Mouse (Mus musculus): ENCODE measurements around the gene Tmem97. TPM values are rescaled to one million over a fixed set of nuclear protein-coding genes. Genes with fewer than 3 reads are reported as not detected.

The Tmem97 gene
- polyA plus RNA-seq, 1 experiment, result 491 TPM

DNA sequence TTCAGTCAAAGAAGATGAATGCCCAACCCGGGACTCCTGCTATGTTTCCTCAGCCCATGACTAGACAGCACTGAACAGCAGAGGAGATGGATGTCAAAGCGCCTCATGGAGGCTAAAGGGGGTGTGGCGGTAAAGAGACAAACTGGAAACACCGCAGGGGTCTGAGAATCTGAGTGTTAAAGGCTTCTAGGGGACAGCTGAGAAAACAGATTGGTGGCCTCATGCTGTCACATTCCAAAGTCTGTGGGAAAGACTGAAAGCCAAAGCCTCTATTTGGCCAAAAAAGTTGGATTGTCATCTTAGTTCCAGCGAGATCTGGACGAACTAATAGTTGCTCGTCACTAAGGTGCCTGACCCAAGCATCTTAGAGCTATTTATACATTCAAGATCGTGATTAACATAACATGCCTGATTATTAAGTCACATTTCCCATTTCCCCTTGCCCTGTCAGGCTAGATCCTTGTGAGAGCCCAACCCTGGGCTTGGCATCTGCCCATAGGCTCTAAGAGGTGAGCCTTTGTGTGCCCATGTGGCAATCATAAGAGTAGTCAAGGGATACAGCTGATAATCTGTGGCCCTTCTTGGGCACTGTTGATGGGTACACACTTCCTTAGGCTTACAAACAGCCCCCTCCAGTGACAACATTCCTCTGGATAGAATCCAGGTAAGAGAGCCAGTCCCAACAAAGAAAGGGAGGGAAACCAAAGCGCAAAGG lies 27.2 kb downstream of the Tmem97 start:
- H3K4me3 ChIP-seq (ENCODE audit: control insufficient read depth, low read depth, low read length), result no peak overlapping the region
- TF ChIP-seq POLR2A (IDR thresholded peaks at IDR 0.05; ENCODE audit: control insufficient read depth, low read depth, low read length) (no peak), CTCF (IDR thresholded peaks at IDR 0.05; ENCODE audit: control insufficient read depth, insufficient read depth, insufficient replicate concordance, low read depth, low read length) (no peak)
- H3K4me1 ChIP-seq (ENCODE audit: control insufficient read depth, insufficient read depth, low read length), result peaks cover 2% of the 10 kb centered on the region; the same call in 1 of the 2 replicates
- H3K36me3 ChIP-seq (ENCODE audit: control insufficient read depth, insufficient read depth, low read length), result peaks cover 8% of the 10 kb centered on the region; the same call in 1 of the 2 replicates
- no peak overlapping the region for H3K27ac ChIP-seq (ENCODE audit: control insufficient read depth, insufficient read depth, low read depth, low read length)
- no peaks in the 10 kb centered on the region for H3K27me3 ChIP-seq (ENCODE audit: control insufficient read depth, insufficient read depth, low read length)

DNA sequence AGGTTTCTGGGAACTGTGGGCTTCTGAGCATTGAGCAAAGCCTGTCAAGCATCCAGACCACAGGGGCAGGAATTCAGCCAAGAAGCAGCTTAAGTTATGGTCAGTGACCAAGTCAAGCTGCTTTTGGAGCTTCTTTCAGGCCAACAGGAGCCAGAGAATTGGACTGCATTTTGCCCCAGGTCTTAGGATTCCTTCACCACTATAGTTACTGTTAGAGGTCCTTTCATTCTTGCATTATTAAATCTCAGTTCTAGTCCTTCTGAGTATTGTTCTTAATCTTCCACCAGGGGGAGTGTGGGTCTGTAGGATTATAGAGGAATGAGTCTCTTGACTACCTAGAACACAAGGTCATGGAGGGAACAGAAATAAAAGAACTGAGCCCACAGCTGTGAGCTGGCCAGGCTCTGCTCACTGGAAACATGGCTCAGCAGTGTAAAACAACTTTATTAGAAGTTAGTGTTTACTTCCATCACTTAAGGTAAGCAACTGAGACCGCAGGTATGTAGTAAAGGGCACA lies 28.0 kb downstream of the Tmem97 start:
- Histone ChIP-seq H3K4me3 (ENCODE audit: control insufficient read depth, low read depth, low read length) (no peak overlapping the region), H3K27me3 (ENCODE audit: control insufficient read depth, insufficient read depth, low read length) (no peaks in the 10 kb centered on the region), H3K36me3 (ENCODE audit: control insufficient read depth, insufficient read depth, low read length) (peaks cover 8% of the 10 kb centered on the region; the same call in 1 of the 2 replicates), H3K27ac (ENCODE audit: control insufficient read depth, insufficient read depth, low read depth, low read length) (peak overlapping the region; percentile 19; the same call in 1 of the 2 replicates), H3K4me1 (ENCODE audit: control insufficient read depth, insufficient read depth, low read length) (peaks cover 2% of the 10 kb centered on the region; the same call in 1 of the 2 replicates)
- no peak for TF ChIP-seq POLR2A (IDR thresholded peaks at IDR 0.05; ENCODE audit: control insufficient read depth, low read depth, low read length)
- TF ChIP-seq CTCF (IDR thresholded peaks at IDR 0.05; ENCODE audit: control insufficient read depth, insufficient read depth, insufficient replicate concordance, low read depth, low read length), result no peak

DNA sequence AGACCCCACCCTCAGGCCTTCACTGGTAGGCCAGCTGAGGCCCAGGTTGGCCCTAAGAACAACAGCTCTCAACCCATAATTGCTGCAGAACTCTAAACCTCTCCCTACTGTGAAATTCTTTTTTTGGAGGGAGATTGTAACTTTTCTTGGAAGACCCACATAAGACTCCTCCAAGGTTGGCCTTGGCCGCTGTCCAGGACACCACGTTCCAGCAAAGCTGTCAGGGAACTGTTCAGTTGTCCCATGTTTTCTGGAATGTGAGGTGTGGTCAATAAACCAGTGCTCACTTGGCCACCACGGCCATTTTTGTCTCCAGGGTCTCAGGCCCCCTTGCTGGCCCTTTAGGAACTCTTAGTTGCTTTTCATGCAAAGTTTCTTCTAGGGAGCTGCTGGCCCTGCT lies 28.7 kb downstream of the Tmem97 start:
- no peak overlapping the region for H3K4me3 ChIP-seq (ENCODE audit: control insufficient read depth, low read depth, low read length)
- TF ChIP-seq CTCF (IDR thresholded peaks at IDR 0.05; ENCODE audit: control insufficient read depth, insufficient read depth, insufficient replicate concordance, low read depth, low read length) (no peak), POLR2A (IDR thresholded peaks at IDR 0.05; ENCODE audit: control insufficient read depth, low read depth, low read length) (no peak)
- H3K27me3 ChIP-seq (ENCODE audit: control insufficient read depth, insufficient read depth, low read length), result no peaks in the 10 kb centered on the region
- peaks cover 8% of the 10 kb centered on the region; the same call in 1 of the 2 replicates for H3K36me3 ChIP-seq (ENCODE audit: control insufficient read depth, insufficient read depth, low read length)
- H3K4me1 ChIP-seq (ENCODE audit: control insufficient read depth, insufficient read depth, low read length), result peaks cover 2% of the 10 kb centered on the region; the same call in 1 of the 2 replicates
- H3K27ac ChIP-seq (ENCODE audit: control insufficient read depth, insufficient read depth, low read depth, low read length), result no peak overlapping the region

DNA sequence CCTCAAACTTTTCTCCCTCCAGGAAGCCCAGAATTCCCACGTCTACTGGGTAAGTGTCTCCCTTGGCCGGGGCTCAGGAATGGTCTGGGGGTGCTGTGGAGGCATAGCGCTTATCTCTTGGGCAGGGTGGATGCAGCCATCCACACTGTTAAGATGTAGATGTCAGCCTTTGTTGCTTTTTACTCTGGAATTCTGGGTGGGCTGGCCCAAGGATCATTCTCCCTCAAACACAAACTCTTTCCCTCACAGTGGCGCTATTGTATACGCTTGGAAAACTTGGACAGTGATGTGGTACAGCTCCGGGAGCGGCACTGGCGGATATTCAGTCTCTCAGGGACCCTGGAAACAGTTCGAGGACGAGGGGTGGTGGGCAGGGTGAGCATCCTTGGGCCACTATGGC lies 31.6 kb downstream of the Tmem97 start:
- TF ChIP-seq POLR2A (IDR thresholded peaks at IDR 0.05; ENCODE audit: control insufficient read depth, low read depth, low read length) (no peak), CTCF (IDR thresholded peaks at IDR 0.05; ENCODE audit: control insufficient read depth, insufficient read depth, insufficient replicate concordance, low read depth, low read length) (no peak)
- H3K27ac ChIP-seq (ENCODE audit: control insufficient read depth, insufficient read depth, low read depth, low read length), result no peak overlapping the region
- H3K27me3 ChIP-seq (ENCODE audit: control insufficient read depth, insufficient read depth, low read length), result no peaks in the 10 kb centered on the region
- no peak overlapping the region for H3K4me3 ChIP-seq (ENCODE audit: control insufficient read depth, low read depth, low read length)
- H3K4me1 ChIP-seq (ENCODE audit: control insufficient read depth, insufficient read depth, low read length), result peaks cover 2% of the 10 kb centered on the region; the same call in 1 of the 2 replicates
- H3K36me3 ChIP-seq (ENCODE audit: control insufficient read depth, insufficient read depth, low read length), result peaks cover 10% of the 10 kb centered on the region

DNA sequence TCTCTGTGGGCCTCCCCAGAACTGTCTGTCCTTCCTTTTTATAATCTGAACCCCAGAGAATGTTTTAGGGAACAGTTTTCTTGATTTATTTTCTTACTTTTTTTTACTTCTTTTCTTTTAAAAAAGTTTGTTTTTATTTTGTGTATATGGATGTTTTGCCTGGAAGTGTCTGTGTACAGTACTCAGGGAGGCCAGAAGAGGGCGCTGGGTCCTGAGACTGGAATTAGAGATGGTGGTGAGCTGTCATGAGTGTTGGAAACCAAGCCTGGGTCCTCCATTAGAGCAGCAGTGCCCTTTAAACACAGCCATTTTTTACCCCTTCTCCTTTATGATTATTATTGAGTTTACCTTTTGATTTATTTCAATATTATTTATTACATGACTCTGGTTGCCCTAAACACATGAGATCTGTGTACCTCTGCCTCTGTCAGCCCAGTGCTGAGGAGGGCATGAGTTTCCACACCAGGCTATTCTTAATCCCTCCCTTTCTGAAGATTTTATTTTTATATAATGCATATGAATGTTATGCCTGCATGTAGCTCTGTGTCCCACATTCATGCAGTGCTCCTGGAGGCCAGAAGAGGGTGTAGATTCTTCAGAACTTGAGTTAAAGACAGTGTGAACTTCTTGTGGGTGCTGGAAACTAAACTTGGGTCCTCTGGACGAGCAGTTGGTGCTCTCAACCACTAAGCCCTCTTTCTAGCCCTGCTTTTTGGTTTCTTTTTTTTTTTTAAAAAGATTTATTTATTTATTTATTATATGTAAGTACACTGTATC lies 34.8 kb downstream of the Tmem97 start:
- Histone ChIP-seq H3K4me3 (ENCODE audit: control insufficient read depth, low read depth, low read length) (no peak overlapping the region), H3K27me3 (ENCODE audit: control insufficient read depth, insufficient read depth, low read length) (no peaks in the 10 kb centered on the region), H3K4me1 (ENCODE audit: control insufficient read depth, insufficient read depth, low read length) (peaks cover 8% of the 10 kb centered on the region), H3K36me3 (ENCODE audit: control insufficient read depth, insufficient read depth, low read length) (peaks cover 5% of the 10 kb centered on the region), H3K27ac (ENCODE audit: control insufficient read depth, insufficient read depth, low read depth, low read length) (no peak overlapping the region)
- TF ChIP-seq CTCF (IDR thresholded peaks at IDR 0.05; ENCODE audit: control insufficient read depth, insufficient read depth, insufficient replicate concordance, low read depth, low read length), result peak; percentile 26; the same call in 1 of the 2 replicates
- TF ChIP-seq POLR2A (IDR thresholded peaks at IDR 0.05; ENCODE audit: control insufficient read depth, low read depth, low read length), result no peak

DNA sequence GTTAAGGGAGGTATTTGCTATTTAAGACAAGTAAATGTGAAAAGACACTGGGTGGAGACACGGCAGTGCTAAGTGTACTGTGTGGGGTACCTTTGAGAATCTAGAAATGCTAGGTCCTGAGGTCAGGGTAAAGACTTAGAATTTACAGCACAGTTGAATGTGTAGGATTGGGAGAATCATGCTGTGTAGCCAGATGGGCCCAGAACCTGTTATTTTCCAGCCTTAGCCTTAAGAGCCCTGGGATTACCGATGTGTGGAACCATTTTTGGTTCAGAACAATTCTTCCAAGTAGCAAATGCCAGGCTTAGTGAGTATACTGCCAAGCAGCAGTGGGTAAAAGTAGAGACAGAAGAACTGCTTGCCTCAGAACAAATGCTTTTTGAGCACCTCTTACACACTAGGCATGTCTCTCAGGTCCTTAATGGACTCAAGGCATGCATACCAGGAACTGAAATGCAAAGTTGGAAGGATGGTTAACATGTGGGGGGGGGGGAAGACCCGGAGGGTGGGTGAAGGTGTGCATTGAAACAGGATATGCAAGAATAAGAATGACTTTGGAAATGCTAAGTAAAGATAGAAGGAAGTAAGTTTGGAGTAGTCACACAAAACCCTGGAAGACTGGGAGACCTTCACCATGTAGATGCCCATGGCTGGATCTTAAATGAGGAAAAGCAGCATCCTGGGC lies 37.3 kb downstream of the Tmem97 start:
- Histone ChIP-seq H3K27me3 (ENCODE audit: control insufficient read depth, insufficient read depth, low read length) (no peaks in the 10 kb centered on the region), H3K4me1 (ENCODE audit: control insufficient read depth, insufficient read depth, low read length) (peaks cover 8% of the 10 kb centered on the region), H3K27ac (ENCODE audit: control insufficient read depth, insufficient read depth, low read depth, low read length) (no peak overlapping the region), H3K4me3 (ENCODE audit: control insufficient read depth, low read depth, low read length) (peak overlapping the region; percentile 16; the same call in 1 of the 2 replicates), H3K36me3 (ENCODE audit: control insufficient read depth, insufficient read depth, low read length) (peaks cover 4% of the 10 kb centered on the region)
- TF ChIP-seq POLR2A (IDR thresholded peaks at IDR 0.05; ENCODE audit: control insufficient read depth, low read depth, low read length) (no peak), CTCF (IDR thresholded peaks at IDR 0.05; ENCODE audit: control insufficient read depth, insufficient read depth, insufficient replicate concordance, low read depth, low read length) (no peak)

Data from testis, adult 2 months (tissue).